Mouse (Mus musculus) small intestine, adult 2 months (tissue): ENCODE results near the gene Snap25. TPM values are rescaled to one million over a fixed set of nuclear protein-coding genes. Genes with fewer than 3 reads are reported as not detected.

ENCODE experiments used
- H3K27ac ChIP-seq: fragments of 200-500 bp; 2 replicates; pipeline ENCODE4 v1.5.1; 2012; ENCODE audit warnings: low read depth, low read length, control low read depth, inconsistent platforms; ENCODE audit not compliant: insufficient read depth
- H3K27me3 ChIP-seq: fragments of 200-500 bp; 2 replicates; pipeline ENCODE4 v1.6.1; 2012; ENCODE audit warnings: mild to moderate bottlenecking, moderate library complexity, low read length, inconsistent platforms; ENCODE audit not compliant: control insufficient read depth, insufficient read depth
- H3K36me3 ChIP-seq: fragments of 200-500 bp; 2 replicates; pipeline ENCODE4 v1.6.1; 2012; ENCODE audit warnings: mild to moderate bottlenecking, low read length, control low read depth, inconsistent platforms; ENCODE audit not compliant: control insufficient read depth, insufficient read depth
- H3K4me1 ChIP-seq: fragments of 200-500 bp; 2 replicates; pipeline ENCODE4 v1.6.1; 2012; ENCODE audit warnings: low read length, inconsistent platforms, mixed read lengths; ENCODE audit not compliant: control insufficient read depth, insufficient read depth, insufficient read length
- H3K4me3 ChIP-seq: fragments of 200-500 bp; 2 replicates; pipeline ENCODE4 v1.5.1; 2012; ENCODE audit warnings: low read depth, mild to moderate bottlenecking, control low read depth, inconsistent platforms, low read length, moderate library complexity
- CTCF ChIP-seq: fragments of 200-500 bp; IDR thresholded peaks from 2 replicates; pipeline ENCODE4 v1.5.1; 2012; ENCODE audit warnings: low read depth, mild to moderate bottlenecking, control low read depth, inconsistent platforms, low read length, moderate library complexity, mixed read lengths; ENCODE audit not compliant: insufficient replicate concordance, insufficient read length; ENCODE audit errors: extremely low read depth
- POLR2A ChIP-seq: fragments of 200-500 bp; IDR thresholded peaks from 2 replicates; pipeline ENCODE4 v1.6.1; 2012; ENCODE audit warnings: low read depth, mild to moderate bottlenecking, control low read depth, inconsistent platforms, low read length, moderate library complexity
- WGBS: fragments of 180-500 bp; shearing (Covaris S2); methylation state at CpG from one replicate; pipeline ENCODE4 v1.1.7; 2018; 5-methylcytosine and 5-hydroxymethylcytosine counted together
- polyA plus RNA-seq: library from polyadenylated mRNA; depleted of rRNA; stranded (reverse); fragments of >200 nt; gene quantifications from 2 replicates; pipeline ENCODE4 v1.2.3, GENCODE M21; 2012; rRNA removed

Snap25 gene
- polyA plus RNA-seq, 1 experiment = 1.2 TPM

DNA sequence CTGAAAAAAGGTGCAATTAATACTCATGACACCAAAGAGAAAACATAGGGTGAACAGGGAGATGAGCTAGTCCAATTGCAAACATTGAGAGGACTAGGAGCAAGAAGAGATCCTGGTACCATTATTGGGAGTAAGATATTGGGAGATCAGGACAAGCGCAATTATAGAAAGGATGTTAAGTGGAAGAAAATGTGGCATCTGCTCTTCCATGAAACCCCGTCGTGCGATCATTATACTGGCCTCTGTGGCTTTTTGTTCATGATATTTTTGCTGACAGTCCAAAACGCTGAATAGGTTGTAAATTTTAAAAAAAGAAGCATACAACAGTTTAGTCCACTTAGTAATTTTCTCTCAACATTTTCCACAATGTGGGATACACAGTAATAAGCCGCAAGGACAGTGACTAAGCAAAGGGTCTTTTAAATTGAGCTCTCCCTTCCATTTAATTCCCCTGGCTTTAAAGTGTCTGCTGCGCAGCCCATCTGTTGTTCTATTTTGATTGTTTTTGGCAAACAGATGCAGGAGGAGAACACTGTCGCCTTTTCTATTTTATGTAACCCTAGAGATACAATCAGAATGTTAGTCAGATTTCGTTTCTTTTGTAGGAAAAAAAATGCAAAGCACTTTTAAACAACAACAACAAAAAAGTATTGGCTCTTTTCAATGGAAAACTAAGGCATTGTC is 103.6 kb downstream of the Snap25 start:
- H3K36me3 ChIP-seq = no peaks in the 10 kb centered on the region
- TF ChIP-seq POLR2A = no peak
- no peak for TF ChIP-seq CTCF
- H3K4me3 ChIP-seq = no peak overlapping the region
- no peaks in the 10 kb centered on the region for H3K4me1 ChIP-seq
- H3K27ac ChIP-seq = no peak overlapping the region
- WGBS = 85% methylated on average over 9 of the region's 9 CpGs
- H3K27me3 ChIP-seq = no peaks in the 10 kb centered on the region

DNA sequence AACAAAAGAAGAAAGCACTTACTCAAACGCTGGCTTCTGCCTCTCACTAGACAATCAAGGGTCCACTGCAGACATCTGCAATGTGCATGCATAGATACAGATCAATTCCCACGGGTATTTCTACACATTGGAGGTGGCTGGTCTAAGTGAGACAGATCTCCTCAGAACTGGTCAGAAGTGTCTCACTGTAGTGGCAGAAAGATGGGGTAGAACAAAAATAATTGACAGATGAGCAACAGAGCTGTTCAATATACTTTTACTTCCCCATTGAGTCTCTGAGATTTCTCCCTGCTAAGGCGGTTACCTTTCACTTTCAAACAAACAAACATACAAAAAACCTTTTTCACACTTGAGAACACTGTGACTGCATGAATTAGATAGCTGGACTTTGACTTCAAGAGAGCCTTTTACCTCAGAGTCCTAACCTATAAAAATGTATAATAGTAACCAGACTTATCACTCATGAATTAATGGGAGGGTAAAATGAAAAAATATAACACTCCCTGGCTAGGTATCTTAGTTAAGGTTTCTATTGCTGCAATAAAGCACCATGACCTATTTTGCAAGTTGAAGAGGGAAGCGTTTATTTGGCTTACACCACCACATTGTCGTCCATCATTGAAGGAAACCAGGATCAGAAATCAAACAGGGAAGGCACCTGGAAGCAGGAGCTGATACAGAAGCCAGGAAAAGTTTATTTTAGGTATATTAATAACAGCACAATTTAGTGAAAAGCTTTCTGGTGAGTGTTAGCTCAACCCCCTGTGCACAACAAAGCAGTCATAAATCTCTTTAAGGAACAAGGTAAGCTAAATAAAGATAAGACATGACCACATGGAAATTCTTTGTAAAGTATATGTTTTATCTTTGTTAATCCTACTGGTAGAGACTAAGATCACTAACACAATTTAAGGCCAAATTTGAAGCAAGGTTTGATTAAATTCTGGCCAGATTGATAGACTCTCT is 110.8 kb downstream of the Snap25 start:
- TF ChIP-seq POLR2A (no peak), CTCF (no peak)
- Histone ChIP-seq H3K27me3 (no peaks in the 10 kb centered on the region), H3K4me1 (peaks cover 9% of the 10 kb centered on the region; the same call in 1 of the 2 replicates), H3K36me3 (no peaks in the 10 kb centered on the region), H3K27ac (peak overlapping the region; percentile 76), H3K4me3 (no peak overlapping the region)
- WGBS = 8% methylated on average over 5 of the region's 5 CpGs

GRCm38 (mm10) chr2:136827612-136828011 is 114.4 kb downstream of the Snap25 start:
- Histone ChIP-seq H3K27ac (no peak overlapping the region), H3K4me3 (no peak overlapping the region), H3K4me1 (peaks cover 9% of the 10 kb centered on the region; the same call in 1 of the 2 replicates), H3K27me3 (no peaks in the 10 kb centered on the region), H3K36me3 (no peaks in the 10 kb centered on the region)
- TF ChIP-seq CTCF (no peak), POLR2A (no peak)
- WGBS = 83% methylated on average over 4 of the region's 4 CpGs

Other genes starting within 250 kb of the Snap25 start
- not detected in 2 replicates for gene Ankef1, start 211.5 kb upstream of the Snap25 start, polyA plus RNA-seq
- gene AL731706.2, start 172.2 kb downstream of the Snap25 start, polyA plus RNA-seq = not detected in 2 replicates
- 0.22 and 0.32 TPM in 2 replicates for gene Slx4ip, start 177.8 kb downstream of the Snap25 start, polyA plus RNA-seq
- gene AL731706.1, start 177.9 kb downstream of the Snap25 start, polyA plus RNA-seq = 1.3 and 5.0 TPM in 2 replicates
- 5.0 and 5.1 TPM in 2 replicates for gene Mkks, start 177.9 kb downstream of the Snap25 start, polyA plus RNA-seq